Mouse (Mus musculus) C2C12 (cell line): ENCODE results near the gene Hdac4. TPM values are rescaled to one million over a fixed set of nuclear protein-coding genes. Genes with fewer than 3 reads are reported as not detected.

Experiments
- H3K27me3 ChIP-seq: one replicate; pipeline ENCODE4 v1.6.1; 2011; ENCODE audit not compliant: control insufficient read depth, insufficient read depth, insufficient read length
- H3K36me3 ChIP-seq: one replicate; pipeline ENCODE4 v1.6.1; 2011; ENCODE audit not compliant: control insufficient read depth, insufficient read depth
- H3K4me3 ChIP-seq: one replicate; pipeline ENCODE4 v1.5.1; 2011; ENCODE audit warnings: mild to moderate bottlenecking, control low read depth; ENCODE audit not compliant: poor library complexity, insufficient read depth, severe bottlenecking
- H3K79me2 ChIP-seq: one replicate; pipeline ENCODE4 v1.6.1; 2011; ENCODE audit not compliant: control insufficient read depth, insufficient read depth
- H3K79me3 ChIP-seq: one replicate; pipeline ENCODE4 v1.6.1; 2011; ENCODE audit warnings: low read depth, control low read depth
- H3ac ChIP-seq: one replicate; pipeline ENCODE3; 2011; ENCODE audit warnings: low read depth; ENCODE audit not compliant: control insufficient read depth, insufficient read length
- CEBPB ChIP-seq: IDR thresholded peaks from one replicate; pipeline ENCODE4 v1.6.1; 2011; ENCODE audit warnings: low read depth, mild to moderate bottlenecking, control low read depth, moderate library complexity
- CTCF ChIP-seq: IDR thresholded peaks from one replicate; pipeline ENCODE4 v1.5.1; 2011; ENCODE audit not compliant: control insufficient read depth, insufficient read depth, insufficient read length
- FOSL1 ChIP-seq: IDR thresholded peaks from one replicate; pipeline ENCODE4 v1.8.0; 2011; ENCODE audit warnings: mild to moderate bottlenecking, low read length; ENCODE audit not compliant: poor library complexity, insufficient read depth, severe bottlenecking
- MAX ChIP-seq: IDR thresholded peaks from one replicate; pipeline ENCODE4 v1.6.1; 2011; ENCODE audit warnings: mild to moderate bottlenecking, control low read depth
- MYOD1 ChIP-seq: IDR thresholded peaks from one replicate; pipeline ENCODE4 v1.6.1; 2011; ENCODE audit warnings: low read depth; ENCODE audit not compliant: control insufficient read depth, insufficient read length
- MYOG ChIP-seq: IDR thresholded peaks from one replicate; pipeline ENCODE4 v1.6.1; 2011; ENCODE audit not compliant: control insufficient read depth, insufficient read length; ENCODE audit errors: extremely low read depth
- USF1 ChIP-seq: IDR thresholded peaks from one replicate; pipeline ENCODE4 v1.6.1; 2011; ENCODE audit warnings: low read depth, mild to moderate bottlenecking, control low read depth, moderate library complexity
- polyA plus RNA-seq: library from polyadenylated mRNA; unstranded; fragments of >200 nt; fragmentation: generic; extraction: Trizol; gene quantifications from one replicate; pipeline ENCODE4 v1.2.1, GENCODE M21; 2012; ENCODE audit warnings: missing spikeins

Gene Hdac4
- polyA plus RNA-seq, 1 experiment = 9.6 TPM

DNA sequence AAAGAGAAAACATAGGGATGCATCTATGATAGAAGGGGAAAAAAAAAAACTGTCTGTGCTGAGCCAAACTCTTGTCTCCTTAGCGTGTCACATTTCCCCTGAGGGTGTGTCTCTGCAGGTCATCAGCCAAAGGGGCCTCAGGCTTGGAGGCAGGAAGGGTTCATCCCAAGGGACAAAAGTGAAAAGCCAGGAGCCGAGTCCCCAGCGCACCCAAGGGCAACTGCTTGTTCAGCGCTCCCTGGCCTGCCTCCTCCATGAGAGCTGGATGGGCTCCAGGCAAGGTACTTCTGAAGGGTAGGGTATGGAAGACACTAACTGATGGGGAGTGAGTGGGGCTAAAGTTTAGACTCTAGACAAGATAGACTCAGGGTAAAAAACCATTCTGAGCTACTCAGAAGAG, 273.8 kb downstream of the Hdac4 start:
- Histone ChIP-seq H3K79me3 (no peaks in the 10 kb centered on the region), H3K27me3 (no peaks in the 10 kb centered on the region), H3K36me3 (no peaks in the 10 kb centered on the region), H3ac (no peak overlapping the region), H3K4me3 (no peak overlapping the region), H3K79me2 (no peaks in the 10 kb centered on the region)
- TF ChIP-seq MYOG (no peak), CEBPB (no peak), MYOD1 (no peak), MAX (no peak), FOSL1 (no peak), CTCF (no peak), USF1 (no peak)

- H3ac ChIP-seq = no peak overlapping the region
- no peaks in the 10 kb centered on the region for H3K27me3 ChIP-seq
- no peaks in the 10 kb centered on the region for H3K79me2 ChIP-seq
- no peak overlapping the region for H3K4me3 ChIP-seq
- no peaks in the 10 kb centered on the region for H3K79me3 ChIP-seq
- no peaks in the 10 kb centered on the region for H3K36me3 ChIP-seq
- TF ChIP-seq MYOD1 = no peak
- no peak for TF ChIP-seq FOSL1
- no peak for TF ChIP-seq MAX
- TF ChIP-seq CTCF = no peak
- TF ChIP-seq CEBPB = no peak
- TF ChIP-seq MYOG = no peak
- TF ChIP-seq USF1 = no peak
Measured at GRCm38 (mm10) chr1:91921279-91921678, 274.2 kb downstream of the Hdac4 start.

- TF ChIP-seq USF1 (no peak), MYOG (no peak), FOSL1 (no peak)
- H3ac ChIP-seq = no peak overlapping the region
- no peaks in the 10 kb centered on the region for H3K27me3 ChIP-seq
- H3K79me3 ChIP-seq = no peaks in the 10 kb centered on the region
- no peaks in the 10 kb centered on the region for H3K79me2 ChIP-seq
- no peak overlapping the region for H3K4me3 ChIP-seq
- no peaks in the 10 kb centered on the region for H3K36me3 ChIP-seq
Measured at GRCm38 (mm10) chr1:91920038-91920589, 275.4 kb downstream of the Hdac4 start.

- Histone ChIP-seq H3K79me2 (no peaks in the 10 kb centered on the region), H3K79me3 (no peaks in the 10 kb centered on the region), H3K4me3 (no peak overlapping the region), H3K36me3 (no peaks in the 10 kb centered on the region), H3ac (no peak overlapping the region), H3K27me3 (no peaks in the 10 kb centered on the region)
- TF ChIP-seq CEBPB (no peak), MYOD1 (no peak), CTCF (no peak), USF1 (no peak), FOSL1 (no peak), MYOG (no peak), MAX (no peak)
Measured at GRCm38 (mm10) chr1:91918257-91918800, 277.2 kb downstream of the Hdac4 start.

DNA sequence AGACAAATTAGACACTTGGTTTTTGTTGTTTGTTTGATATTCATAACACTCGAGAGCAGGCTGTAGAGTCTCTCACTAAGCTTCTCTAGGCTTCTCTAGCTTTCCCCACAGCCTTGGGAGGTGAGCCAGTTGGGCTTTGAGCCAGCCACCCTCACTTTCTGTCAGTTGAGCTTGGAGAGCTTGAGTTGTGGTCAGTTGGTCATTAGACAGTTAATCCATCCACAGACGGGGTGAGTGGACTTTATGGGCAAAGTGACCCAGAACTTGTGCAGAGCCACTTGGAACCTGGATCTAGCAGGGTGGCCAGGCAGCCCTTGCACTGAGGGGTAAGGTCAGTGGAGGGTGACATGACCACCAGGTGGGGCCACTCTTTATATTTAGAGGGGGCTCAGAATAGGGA, 277.9 kb downstream of the Hdac4 start:
- TF ChIP-seq FOSL1 = no peak
- TF ChIP-seq MYOD1 = no peak
- no peak for TF ChIP-seq MAX
- no peak for TF ChIP-seq CEBPB
- no peak overlapping the region for H3ac ChIP-seq
- H3K36me3 ChIP-seq = no peaks in the 10 kb centered on the region
- no peaks in the 10 kb centered on the region for H3K79me3 ChIP-seq
- H3K4me3 ChIP-seq = no peak overlapping the region
- no peaks in the 10 kb centered on the region for H3K79me2 ChIP-seq
- H3K27me3 ChIP-seq = no peaks in the 10 kb centered on the region

GRCm38 (mm10) chr1:91915961-91916360, 279.5 kb downstream of the Hdac4 start:
- Histone ChIP-seq H3K79me2 (no peaks in the 10 kb centered on the region), H3K79me3 (no peaks in the 10 kb centered on the region), H3K27me3 (no peaks in the 10 kb centered on the region), H3K4me3 (no peak overlapping the region), H3K36me3 (no peaks in the 10 kb centered on the region), H3ac (no peak overlapping the region)
- TF ChIP-seq FOSL1 (no peak), MYOG (no peak), CTCF (no peak), CEBPB (no peak), MAX (no peak), USF1 (no peak), MYOD1 (no peak)
